Mouse (Mus musculus) heart, postnatal 0 days (tissue): ENCODE measurements at regions not wholly inside any gene's neighbourhood (a gene's known extent, or its start where the extent isn't known, plus 50 kb on each side); places are given as distances from the start of the nearest gene placed in this dataset.

ENCODE experiments used
- CTCF ChIP-seq: IDR thresholded peaks from 2 replicates; pipeline ENCODE4 v1.5.1; 2016; ENCODE audit warnings: antibody characterized with exemption, control low read depth, low read depth
- EP300 ChIP-seq: IDR thresholded peaks from 2 replicates; pipeline ENCODE4 v1.6.1; 2016; ENCODE audit warnings: antibody characterized with exemption, low read depth

- no peak for TF ChIP-seq CTCF
- no peak for TF ChIP-seq EP300
These were observed 450.4 kb downstream of the Tns1 start for GRCm38 (mm10) chr1:73673851-73674235.
